Mouse (Mus musculus): ENCODE data around the gene Fam3b. TPM values are rescaled to one million over a fixed set of nuclear protein-coding genes. Genes with fewer than 3 reads are reported as not detected.
A peak's percentile ranks its signal among the peaks of the same experiment; 100 is the strongest.

Fam3b gene
- polyA plus RNA-seq, 2 experiments = 0.14 TPM; not detected in 1

- peak in 2 of 3 experiments; percentile 20 to 24 for DNase-seq (ENCODE audit: low read depth in 3 of 3, low spot score in 3 of 3)
- 0% methylated on average over 1 of the region's 1 CpGs for WGBS (ENCODE audit: insufficient replicate concordance)
- no peak overlapping the region for H3K9ac ChIP-seq (replicated peaks)
- no peak overlapping the region for H3K4me3 ChIP-seq (ENCODE audit: insufficient read depth in 1 of 2, low read depth in 2 of 2, low read length in 2 of 2)
- no peak for ATAC-seq (ENCODE audit: insufficient read depth)
- no peak for TF ChIP-seq EP300 (IDR thresholded peaks at IDR 0.05; ENCODE audit: low read depth)
- peak; percentile 69 for TF ChIP-seq CTCF (IDR thresholded peaks at IDR 0.05; ENCODE audit: low read depth)
- H3K36me3 ChIP-seq (replicated peaks; ENCODE audit: control insufficient read depth, insufficient read depth, low read depth) = no peaks in the 10 kb centered on the region
- no peak overlapping the region for H3K27ac ChIP-seq
- H3K4me2 ChIP-seq (ENCODE audit: low read depth) = no peak overlapping the region
- H3K9me3 ChIP-seq (ENCODE audit: control insufficient read depth, low read length) = no peaks in the 10 kb centered on the region
- no peaks in the 10 kb centered on the region for H3K27me3 ChIP-seq (ENCODE audit: control insufficient read depth, insufficient read depth, low read length)
- no peaks in the 10 kb centered on the region for H3K4me1 ChIP-seq (replicated peaks; ENCODE audit: control insufficient read depth in 2 of 2, insufficient read depth in 2 of 2, low read length in 1 of 2)
These were observed 8.4 kb upstream of the Fam3b start for GRCm38 (mm10) chr16:97523024-97523423.

GRCm38 (mm10) chr16:97521983-97522382, 7.4 kb upstream of the Fam3b start:
- H3K4me2 ChIP-seq (ENCODE audit: low read depth) = no peak overlapping the region
- H3K27me3 ChIP-seq (ENCODE audit: control insufficient read depth, insufficient read depth, low read length) = no peaks in the 10 kb centered on the region
- ATAC-seq (ENCODE audit: insufficient read depth) = no peak
- no peaks in the 10 kb centered on the region for H3K4me1 ChIP-seq (replicated peaks; ENCODE audit: control insufficient read depth in 2 of 2, insufficient read depth in 2 of 2, low read length in 1 of 2)
- H3K9ac ChIP-seq (replicated peaks) = no peak overlapping the region
- DNase-seq (ENCODE audit: low read depth in 3 of 3, low spot score in 3 of 3) = no peak
- 66% methylated on average over 6 of the region's 6 CpGs for WGBS (ENCODE audit: insufficient replicate concordance)
- H3K9me3 ChIP-seq (ENCODE audit: control insufficient read depth, low read length) = no peaks in the 10 kb centered on the region
- no peak overlapping the region for H3K27ac ChIP-seq
- TF ChIP-seq CTCF (IDR thresholded peaks at IDR 0.05; ENCODE audit: low read depth) = no peak
- TF ChIP-seq EP300 (IDR thresholded peaks at IDR 0.05; ENCODE audit: low read depth) = no peak
- no peak overlapping the region for H3K4me3 ChIP-seq (ENCODE audit: insufficient read depth in 1 of 2, low read depth in 2 of 2, low read length in 2 of 2)
- H3K36me3 ChIP-seq (replicated peaks; ENCODE audit: control insufficient read depth, insufficient read depth, low read depth) = no peaks in the 10 kb centered on the region

- no peak overlapping the region for H3K4me3 ChIP-seq (ENCODE audit: insufficient read depth in 1 of 2, low read depth in 2 of 2, low read length in 2 of 2)
- DNase-seq (ENCODE audit: low read depth in 3 of 3, low spot score in 3 of 3) (no peak), ATAC-seq (ENCODE audit: insufficient read depth) (no peak)
- H3K9me3 ChIP-seq (ENCODE audit: control insufficient read depth, low read length) = no peaks in the 10 kb centered on the region
- 51% methylated on average over 3 of the region's 3 CpGs for WGBS (ENCODE audit: insufficient replicate concordance)
- no peak overlapping the region for H3K27ac ChIP-seq
- H3K4me2 ChIP-seq (ENCODE audit: low read depth) = no peak overlapping the region
- H3K27me3 ChIP-seq (ENCODE audit: control insufficient read depth, insufficient read depth, low read length) = no peaks in the 10 kb centered on the region
- no peaks in the 10 kb centered on the region for H3K36me3 ChIP-seq (replicated peaks; ENCODE audit: control insufficient read depth, insufficient read depth, low read depth)
- no peaks in the 10 kb centered on the region for H3K4me1 ChIP-seq (replicated peaks; ENCODE audit: control insufficient read depth in 2 of 2, insufficient read depth in 2 of 2, low read length in 1 of 2)
- H3K9ac ChIP-seq (replicated peaks) = no peak overlapping the region
- no peak for TF ChIP-seq CTCF (IDR thresholded peaks at IDR 0.05; ENCODE audit: low read depth)
- no peak for TF ChIP-seq EP300 (IDR thresholded peaks at IDR 0.05; ENCODE audit: low read depth)
These were observed 1.7 kb upstream of the Fam3b start for GRCm38 (mm10) chr16:97516341-97516740.

GRCm38 (mm10) chr16:97512347-97512751, 2.3 kb downstream of the Fam3b start:
- no peak for ATAC-seq (ENCODE audit: insufficient read depth)
- Histone ChIP-seq H3K4me2 (ENCODE audit: low read depth) (no peak overlapping the region), H3K27me3 (ENCODE audit: control insufficient read depth, insufficient read depth, low read length) (no peaks in the 10 kb centered on the region), H3K9ac (replicated peaks) (no peak overlapping the region), H3K36me3 (replicated peaks; ENCODE audit: control insufficient read depth, insufficient read depth, low read depth) (no peaks in the 10 kb centered on the region), H3K27ac (no peak overlapping the region), H3K4me3 (ENCODE audit: insufficient read depth in 1 of 2, low read depth in 2 of 2, low read length in 2 of 2) (no peak overlapping the region), H3K9me3 (ENCODE audit: control insufficient read depth, low read length) (no peaks in the 10 kb centered on the region), H3K4me1 (replicated peaks; ENCODE audit: control insufficient read depth in 2 of 2, insufficient read depth in 2 of 2, low read length in 1 of 2) (no peaks in the 10 kb centered on the region)
- TF ChIP-seq CTCF (IDR thresholded peaks at IDR 0.05; ENCODE audit: low read depth) (peak; percentile 35), EP300 (IDR thresholded peaks at IDR 0.05; ENCODE audit: low read depth) (no peak)
- WGBS (ENCODE audit: insufficient replicate concordance) = 72% methylated on average over 12 of the region's 12 CpGs
- no peak for DNase-seq (ENCODE audit: low read depth in 3 of 3, low spot score in 3 of 3)

- TF ChIP-seq CTCF (IDR thresholded peaks at IDR 0.05; ENCODE audit: low read depth) = no peak
These were observed 3.1 kb downstream of the Fam3b start for GRCm38 (mm10) chr16:97511495-97511894.

More at GRCm38 (mm10) chr16:97511495-97511894, 3.1 kb downstream of the Fam3b start:
- Histone ChIP-seq H3K36me3 (replicated peaks; ENCODE audit: control insufficient read depth, insufficient read depth, low read depth) (no peaks in the 10 kb centered on the region), H3K27ac (no peak overlapping the region), H3K4me1 (replicated peaks; ENCODE audit: control insufficient read depth in 2 of 2, insufficient read depth in 2 of 2, low read length in 1 of 2) (no peaks in the 10 kb centered on the region), H3K27me3 (ENCODE audit: control insufficient read depth, insufficient read depth, low read length) (no peaks in the 10 kb centered on the region), H3K9me3 (ENCODE audit: control insufficient read depth, low read length) (no peaks in the 10 kb centered on the region), H3K4me3 (ENCODE audit: insufficient read depth in 1 of 2, low read depth in 2 of 2, low read length in 2 of 2) (no peak overlapping the region), H3K4me2 (ENCODE audit: low read depth) (no peak overlapping the region), H3K9ac (replicated peaks) (no peak overlapping the region)
- ATAC-seq (ENCODE audit: insufficient read depth) (no peak), DNase-seq (ENCODE audit: low read depth in 3 of 3, low spot score in 3 of 3) (no peak)
